Mouse (Mus musculus) liver, embryonic 15.5 days (tissue): Measurements from ENCODE around the gene Rapgef2. TPM values are rescaled to one million over a fixed set of nuclear protein-coding genes. Genes with fewer than 3 reads are reported as not detected.

ENCODE experiments used
- ATAC-seq: fragments of 200-750 bp; cut with Nextera tagmentation; 2 replicates; pipeline ENCODE4 v1.8.0; 2017; ENCODE audit warnings: moderate number of reproducible peaks, mild to moderate bottlenecking, moderate library complexity; ENCODE audit not compliant: insufficient read depth
- H3K27ac ChIP-seq: fragments of 300-500 bp; sonication (generic); replicated peaks from 2 replicates; pipeline ENCODE4 v1.5.1; 2015; ENCODE audit warnings: mild to moderate bottlenecking, inconsistent platforms
- H3K27me3 ChIP-seq: fragments of 300-500 bp; sonication (generic); 2 replicates; pipeline ENCODE4 v1.6.1; 2015; ENCODE audit warnings: mild to moderate bottlenecking, inconsistent platforms
- H3K36me3 ChIP-seq: fragments of 300-500 bp; sonication (generic); replicated peaks from 2 replicates; pipeline ENCODE4 v1.6.1; 2015; ENCODE audit warnings: moderate library complexity, mild to moderate bottlenecking, inconsistent platforms
- H3K4me1 ChIP-seq: fragments of 300-500 bp; sonication (generic); replicated peaks from 2 replicates; pipeline ENCODE4 v1.6.1; 2015; ENCODE audit warnings: inconsistent platforms
- H3K4me2 ChIP-seq: fragments of 300-500 bp; sonication (generic); 2 replicates; pipeline ENCODE4 v1.6.1; 2015; ENCODE audit warnings: moderate library complexity, mild to moderate bottlenecking, inconsistent platforms
- H3K4me3 ChIP-seq: fragments of 300-500 bp; sonication (generic); replicated peaks from 2 replicates; pipeline ENCODE4 v1.5.1; 2015; ENCODE audit warnings: mild to moderate bottlenecking, inconsistent platforms
- H3K9ac ChIP-seq: fragments of 300-500 bp; sonication (generic); 2 replicates; pipeline ENCODE4 v1.6.1; 2015; ENCODE audit warnings: moderate library complexity, mild to moderate bottlenecking, inconsistent platforms
- H3K9me3 ChIP-seq: fragments of 300-500 bp; sonication (generic); replicated peaks from 2 replicates; pipeline ENCODE4 v1.6.1; 2016; ENCODE audit warnings: inconsistent platforms
- WGBS: fragments of 180-500 bp; shearing (Covaris S2); methylation state at CpG from one replicate; pipeline ENCODE4 v1.1.7; 2015; ENCODE audit warnings: mixed read lengths; ENCODE audit not compliant: insufficient replicate concordance; 5-methylcytosine and 5-hydroxymethylcytosine counted together
- polyA plus RNA-seq: library from polyadenylated mRNA; unstranded; fragments of >200 nt; fragmentation: Nextera tagmentation; extraction: Ambion mirVana; gene quantifications from 2 replicates; pipeline ENCODE4 v1.2.1, GENCODE M21; 2015

The Rapgef2 gene
- polyA plus RNA-seq, 1 experiment from 2014 or later: 1.0 TPM

DNA sequence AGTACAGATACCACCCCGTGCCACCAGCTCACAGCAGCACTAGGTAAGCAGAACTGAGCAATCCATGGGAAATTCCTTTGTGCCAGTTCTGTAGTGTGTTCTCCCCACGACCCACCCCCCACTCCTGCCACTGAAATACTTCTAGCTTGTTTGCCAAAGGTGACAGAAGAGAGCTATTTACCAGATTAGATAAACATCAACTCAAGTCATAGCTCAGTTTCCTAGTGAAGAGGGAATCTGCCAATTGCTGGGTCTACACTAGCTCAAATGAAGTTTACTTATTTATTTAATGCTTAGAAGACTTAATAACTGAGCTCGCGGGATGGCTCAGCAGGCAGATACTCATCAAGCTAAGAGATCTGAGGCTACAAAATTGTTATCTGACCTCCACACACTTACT is 200.0 kb downstream of the Rapgef2 start:
- no peak for ATAC-seq
- Histone ChIP-seq H3K27ac (no peak overlapping the region), H3K4me1 (no peaks in the 10 kb centered on the region), H3K4me2 (no peak overlapping the region), H3K9me3 (no peaks in the 10 kb centered on the region), H3K9ac (no peak overlapping the region), H3K36me3 (0 out of 2 replicates have a peak, but pooled peaks cover 19% of the 10 kb centered on the region), H3K4me3 (no peak overlapping the region), H3K27me3 (no peaks in the 10 kb centered on the region)
- 73% methylated on average over 4 of the region's 4 CpGs for WGBS

DNA sequence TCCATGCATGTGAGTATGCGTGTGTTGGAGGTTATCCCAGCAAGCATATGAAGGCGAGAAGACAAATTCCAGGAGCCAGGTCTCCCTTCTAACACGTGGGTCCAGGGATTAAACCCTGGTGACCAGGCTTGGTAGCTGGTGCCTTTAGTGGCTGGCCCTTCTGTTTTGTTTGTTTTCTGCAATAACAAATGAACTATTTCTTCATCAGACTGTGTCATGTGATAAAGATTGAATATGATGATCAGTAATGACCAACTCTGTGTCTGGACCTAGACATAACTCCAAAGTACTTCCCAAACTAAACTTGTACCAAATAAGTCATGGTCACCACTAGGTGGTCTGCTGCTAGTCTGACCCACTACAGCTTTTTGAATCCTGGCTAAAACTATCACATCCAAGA is 202.4 kb downstream of the Rapgef2 start:
- WGBS: 69% methylated on average over 3 of the region's 3 CpGs
- H3K27ac ChIP-seq: no peak overlapping the region
- no peak for ATAC-seq
- H3K4me2 ChIP-seq: no peak overlapping the region
- no peaks in the 10 kb centered on the region for H3K9me3 ChIP-seq
- H3K9ac ChIP-seq: no peak overlapping the region
- no peaks in the 10 kb centered on the region for H3K4me1 ChIP-seq
- no peak overlapping the region for H3K4me3 ChIP-seq
- no peaks in the 10 kb centered on the region for H3K27me3 ChIP-seq
- H3K36me3 ChIP-seq: 0 out of 2 replicates have a peak, but pooled peaks cover 23% of the 10 kb centered on the region

- no peaks in the 10 kb centered on the region for H3K4me1 ChIP-seq
- WGBS: 67% methylated on average over 10 of the region's 10 CpGs
- no peak overlapping the region for H3K9ac ChIP-seq
- 0 out of 2 replicates have a peak, but pooled peaks cover 23% of the 10 kb centered on the region for H3K36me3 ChIP-seq
- H3K9me3 ChIP-seq: no peaks in the 10 kb centered on the region
- H3K4me3 ChIP-seq: no peak overlapping the region
- ATAC-seq: no peak
- H3K4me2 ChIP-seq: no peak overlapping the region
- no peaks in the 10 kb centered on the region for H3K27me3 ChIP-seq
- H3K27ac ChIP-seq: no peak overlapping the region
These were observed 203.3 kb downstream of the Rapgef2 start for GRCm38 (mm10) chr3:79083030-79083429.

GRCm38 (mm10) chr3:79079076-79079475 is 207.2 kb downstream of the Rapgef2 start:
- Histone ChIP-seq H3K4me3 (no peak overlapping the region), H3K9me3 (no peaks in the 10 kb centered on the region), H3K4me2 (no peak overlapping the region), H3K27me3 (no peaks in the 10 kb centered on the region), H3K36me3 (0 out of 2 replicates have a peak, but pooled peaks cover 10% of the 10 kb centered on the region), H3K27ac (no peak overlapping the region), H3K4me1 (peaks cover 2% of the 10 kb centered on the region; the same call in 1 of the 2 replicates), H3K9ac (no peak overlapping the region)
- no peak for ATAC-seq
- 78% methylated on average over 3 of the region's 3 CpGs for WGBS

DNA sequence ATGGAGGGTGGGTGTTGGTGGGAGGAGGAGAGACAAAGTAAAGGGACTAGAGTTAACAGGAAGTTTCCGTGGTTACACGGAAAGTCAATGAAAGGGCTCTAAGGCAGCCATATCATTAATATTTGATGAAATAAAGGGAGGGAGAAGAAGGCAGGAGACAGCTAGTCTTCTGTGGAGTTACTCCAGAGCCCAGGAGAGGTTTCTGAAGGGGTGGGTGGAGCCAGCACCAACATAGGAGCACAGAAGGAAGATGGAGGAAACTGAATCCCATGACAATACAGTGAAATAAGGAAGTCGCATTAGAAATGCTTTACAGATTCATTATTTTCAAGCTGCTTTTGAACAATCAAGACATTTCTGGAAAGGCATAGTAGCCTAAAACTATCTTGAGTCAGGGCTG is 211.3 kb downstream of the Rapgef2 start:
- Histone ChIP-seq H3K36me3 (no peaks in the 10 kb centered on the region), H3K9ac (no peak overlapping the region), H3K4me2 (no peak overlapping the region), H3K4me1 (peaks cover 7% of the 10 kb centered on the region; the same call in 1 of the 2 replicates), H3K9me3 (no peaks in the 10 kb centered on the region), H3K4me3 (no peak overlapping the region), H3K27me3 (no peaks in the 10 kb centered on the region), H3K27ac (no peak overlapping the region)
- WGBS: 78% methylated on average over 3 of the region's 3 CpGs
- no peak for ATAC-seq

GRCm38 (mm10) chr3:79073541-79074244 is 212.6 kb downstream of the Rapgef2 start:
- peaks cover 6% of the 10 kb centered on the region; the same call in 1 of the 2 replicates for H3K36me3 ChIP-seq
- 34% methylated on average over 13 of the region's 13 CpGs for WGBS
- no peaks in the 10 kb centered on the region for H3K27me3 ChIP-seq

GRCm38 (mm10) chr3:79071561-79071960 is 214.8 kb downstream of the Rapgef2 start:
- 15% methylated on average over 6 of the region's 7 CpGs for WGBS
- no peaks in the 10 kb centered on the region for H3K9me3 ChIP-seq
- H3K27me3 ChIP-seq: no peaks in the 10 kb centered on the region
- H3K4me3 ChIP-seq: no peak overlapping the region
- peaks cover 10% of the 10 kb centered on the region for H3K36me3 ChIP-seq
- ATAC-seq: no peak
- peak overlapping the region; percentile 27; the same call in 1 of the 2 replicates for H3K4me2 ChIP-seq
- no peak overlapping the region for H3K27ac ChIP-seq
- H3K9ac ChIP-seq: no peak overlapping the region
- H3K4me1 ChIP-seq: peaks cover 7% of the 10 kb centered on the region; the same call in 1 of the 2 replicates

More at GRCm38 (mm10) chr3:79073541-79074244, 212.6 kb downstream of the Rapgef2 start:
- Histone ChIP-seq H3K9me3 (no peaks in the 10 kb centered on the region), H3K4me3 (no peak overlapping the region), H3K4me1 (peaks cover 7% of the 10 kb centered on the region; the same call in 1 of the 2 replicates), H3K27ac (no peak overlapping the region), H3K4me2 (no peak overlapping the region), H3K9ac (no peak overlapping the region)
- peak; percentile 40; the same call in 1 of the 2 replicates for ATAC-seq

- WGBS: 78% methylated on average over 10 of the region's 10 CpGs
- peaks cover 7% of the 10 kb centered on the region; the same call in 1 of the 2 replicates for H3K4me1 ChIP-seq
- peaks cover 12% of the 10 kb centered on the region for H3K36me3 ChIP-seq
- no peaks in the 10 kb centered on the region for H3K27me3 ChIP-seq
- no peak overlapping the region for H3K9ac ChIP-seq
- H3K4me2 ChIP-seq: no peak overlapping the region
- H3K4me3 ChIP-seq: no peak overlapping the region
- no peaks in the 10 kb centered on the region for H3K9me3 ChIP-seq
- no peak overlapping the region for H3K27ac ChIP-seq
- no peak for ATAC-seq
These were observed 216.4 kb downstream of the Rapgef2 start for GRCm38 (mm10) chr3:79069891-79070290.

DNA sequence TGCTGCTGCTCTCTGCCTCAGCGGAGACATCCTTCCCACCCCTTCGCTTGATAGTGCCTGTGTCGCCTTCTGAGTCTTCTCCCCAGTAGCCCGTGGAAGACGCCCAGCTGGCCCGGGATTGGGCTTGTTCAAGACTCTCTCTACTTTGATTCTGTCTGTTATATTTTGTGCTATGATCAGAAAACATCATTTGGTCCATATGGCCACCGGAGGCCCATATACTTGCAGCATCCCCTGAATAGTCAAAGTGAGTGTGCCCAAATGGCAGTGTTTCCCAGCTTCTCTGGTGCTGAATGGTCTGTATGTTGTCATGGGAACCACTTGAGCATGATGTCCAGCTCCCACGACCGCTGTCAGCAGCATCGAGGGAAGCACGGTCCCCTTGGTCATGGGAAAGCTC is 217.3 kb downstream of the Rapgef2 start:
- Histone ChIP-seq H3K9me3 (no peaks in the 10 kb centered on the region), H3K36me3 (peaks cover 12% of the 10 kb centered on the region), H3K4me2 (no peak overlapping the region), H3K4me1 (peaks cover 4% of the 10 kb centered on the region; the same call in 1 of the 2 replicates), H3K27ac (no peak overlapping the region), H3K4me3 (no peak overlapping the region), H3K9ac (no peak overlapping the region), H3K27me3 (no peaks in the 10 kb centered on the region)
- no peak for ATAC-seq
- WGBS: 85% methylated on average over 11 of the region's 11 CpGs

- peaks cover 12% of the 10 kb centered on the region for H3K36me3 ChIP-seq
- no peaks in the 10 kb centered on the region for H3K27me3 ChIP-seq
- 0 out of 2 replicates have a peak, but pooled peaks cover 2% of the 10 kb centered on the region for H3K4me1 ChIP-seq
- H3K27ac ChIP-seq: no peak overlapping the region
- no peak overlapping the region for H3K9ac ChIP-seq
- H3K4me3 ChIP-seq: no peak overlapping the region
- ATAC-seq: no peak
- H3K9me3 ChIP-seq: no peaks in the 10 kb centered on the region
- 89% methylated on average over 28 of the region's 28 CpGs for WGBS
- no peak overlapping the region for H3K4me2 ChIP-seq
These were observed 219.8 kb downstream of the Rapgef2 start for GRCm38 (mm10) chr3:79066455-79067055.

DNA sequence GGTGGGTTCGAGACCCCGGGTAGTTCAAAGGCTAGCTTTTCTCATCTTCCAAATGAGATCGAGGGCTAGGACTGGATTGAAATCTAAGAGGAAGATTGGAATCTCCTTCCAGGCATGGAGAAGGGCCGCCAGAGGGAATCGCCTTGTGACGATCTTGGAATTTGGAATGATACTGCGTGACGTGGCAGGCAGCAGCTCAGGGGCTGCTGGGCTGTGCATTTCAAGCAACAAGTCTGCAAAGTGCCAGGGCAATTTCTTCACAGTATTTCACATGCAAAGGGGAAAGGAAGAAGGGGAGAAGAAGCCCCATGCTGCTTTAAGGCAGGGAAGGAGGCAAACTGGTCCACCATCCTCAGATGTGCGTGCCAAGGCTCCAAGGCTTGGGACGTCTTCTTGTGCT is 222.2 kb downstream of the Rapgef2 start:
- H3K4me3 ChIP-seq: no peak overlapping the region
- ATAC-seq: no peak
- H3K4me2 ChIP-seq: no peak overlapping the region
- no peaks in the 10 kb centered on the region for H3K27me3 ChIP-seq
- H3K9ac ChIP-seq: no peak overlapping the region
- no peak overlapping the region for H3K27ac ChIP-seq
- H3K4me1 ChIP-seq: no peaks in the 10 kb centered on the region
- peaks cover 10% of the 10 kb centered on the region for H3K36me3 ChIP-seq
- no peaks in the 10 kb centered on the region for H3K9me3 ChIP-seq
- WGBS: 79% methylated on average over 10 of the region's 10 CpGs
